Mouse (Mus musculus) intestine, postnatal 0 days (tissue): ENCODE results near the gene Mmp9. TPM values are rescaled to one million over a fixed set of nuclear protein-coding genes. Genes with fewer than 3 reads are reported as not detected.

Experiments used
- ATAC-seq: fragments of 200-750 bp; cut with Nextera tagmentation; 2 replicates; pipeline ENCODE4 v1.8.0; 2017; ENCODE audit warnings: mild to moderate bottlenecking, moderate TSS enrichment, moderate library complexity
- H3K27ac ChIP-seq: fragments of 300-500 bp; sonication (generic); 2 replicates; pipeline ENCODE4 v1.5.1; 2014; ENCODE audit warnings: mild to moderate bottlenecking, low read depth, low read length, moderate library complexity
- H3K27me3 ChIP-seq: fragments of 300-500 bp; sonication (generic); replicated peaks from 2 replicates; pipeline ENCODE4 v1.6.1; 2014; ENCODE audit warnings: low read length, mixed read lengths; ENCODE audit not compliant: control insufficient read depth, insufficient read depth
- H3K36me3 ChIP-seq: fragments of 300-500 bp; sonication (generic); 2 replicates; pipeline ENCODE4 v1.6.1; 2014; ENCODE audit warnings: mild to moderate bottlenecking, moderate library complexity; ENCODE audit not compliant: control insufficient read depth, insufficient read depth
- H3K4me1 ChIP-seq: fragments of 300-500 bp; sonication (generic); replicated peaks from 2 replicates; pipeline ENCODE4 v1.6.1; 2014; ENCODE audit warnings: antibody characterized with exemption, low read length, mixed read lengths; ENCODE audit not compliant: control insufficient read depth, insufficient read depth
- H3K4me2 ChIP-seq: fragments of 300-500 bp; sonication (generic); replicated peaks from 2 replicates; pipeline ENCODE4 v1.6.1; 2014; ENCODE audit warnings: low read depth, mild to moderate bottlenecking, moderate library complexity
- H3K4me3 ChIP-seq: fragments of 300-500 bp; sonication (generic); 2 replicates; pipeline ENCODE4 v1.5.1; 2014; ENCODE audit warnings: low read depth, low read length
- H3K9ac ChIP-seq: fragments of 300-500 bp; sonication (generic); 2 replicates; pipeline ENCODE4 v1.6.1; 2014; ENCODE audit warnings: mild to moderate bottlenecking, low read depth, low read length
- H3K9me3 ChIP-seq: fragments of 300-500 bp; sonication (generic); 2 replicates; pipeline ENCODE4 v1.6.1; 2016; ENCODE audit warnings: mixed run types; ENCODE audit not compliant: control insufficient read depth
- CTCF ChIP-seq: sonication (generic); IDR thresholded peaks from 2 replicates; pipeline ENCODE4 v1.5.1; 2016; ENCODE audit warnings: low read depth, mild to moderate bottlenecking, control low read depth, antibody characterized with exemption, moderate library complexity
- WGBS: fragments of 180-500 bp; shearing (Covaris S2); extraction: QIAGEN DNeasy Blood & Tissue Kit; methylation state at CpG from one replicate; pipeline ENCODE4 v1.1.7; 2014; 5-methylcytosine and 5-hydroxymethylcytosine counted together
- polyA plus RNA-seq: library from polyadenylated mRNA; unstranded; fragments of >200 nt; fragmentation: Nextera tagmentation; extraction: Ambion mirVana; gene quantifications from 2 replicates; pipeline ENCODE4 v1.2.1, GENCODE M21; 2015

The Mmp9 gene
- polyA plus RNA-seq, 1 experiment from 2014 or later: 9.6 TPM

- Histone ChIP-seq H3K9ac (no peak overlapping the region), H3K4me1 (no peaks in the 10 kb centered on the region; the same call in 1 of the 2 replicates), H3K4me3 (no peak overlapping the region), H3K4me2 (no peak overlapping the region), H3K9me3 (no peaks in the 10 kb centered on the region), H3K36me3 (no peaks in the 10 kb centered on the region), H3K27ac (no peak overlapping the region), H3K27me3 (peaks cover 21% of the 10 kb centered on the region)
- TF ChIP-seq CTCF: no peak
- 52% methylated on average over 4 of the region's 4 CpGs for WGBS
- ATAC-seq: no peak
These were observed 4.6 kb upstream of the Mmp9 start for GRCm38 (mm10) chr2:164935991-164936390.

GRCm38 (mm10) chr2:164938146-164939091, 2.2 kb upstream of the Mmp9 start:
- TF ChIP-seq CTCF: no peak
- Histone ChIP-seq H3K27ac (no peak overlapping the region), H3K9me3 (no peaks in the 10 kb centered on the region), H3K4me1 (no peaks in the 10 kb centered on the region; the same call in 1 of the 2 replicates), H3K4me3 (peak overlapping the region; percentile 37), H3K36me3 (no peaks in the 10 kb centered on the region), H3K27me3 (peaks cover 21% of the 10 kb centered on the region), H3K9ac (peak overlapping the region; percentile 40; the same call in 1 of the 2 replicates), H3K4me2 (peak overlapping the region; percentile 66)
- whole genome bisulfite sequencing: 4% methylated on average over 39 of the region's 39 CpGs
- peak; percentile 46; the same call in 1 of the 2 replicates for ATAC-seq

GRCm38 (mm10) chr2:164939106-164939505, 1.5 kb upstream of the Mmp9 start:
- Histone ChIP-seq H3K27me3 (peaks cover 21% of the 10 kb centered on the region), H3K27ac (no peak overlapping the region), H3K4me2 (peak overlapping the region; percentile 66), H3K4me1 (no peaks in the 10 kb centered on the region; the same call in 1 of the 2 replicates), H3K9ac (no peak overlapping the region), H3K9me3 (no peaks in the 10 kb centered on the region), H3K4me3 (peak overlapping the region; percentile 37), H3K36me3 (no peaks in the 10 kb centered on the region)
- ATAC-seq: no peak
- no peak for TF ChIP-seq CTCF
- 8% methylated on average over 11 of the region's 11 CpGs for WGBS

GRCm38 (mm10) chr2:164942692-164943290, 2.2 kb downstream of the Mmp9 start:
- no peak for TF ChIP-seq CTCF
- Histone ChIP-seq H3K4me2 (no peak overlapping the region), H3K9ac (no peak overlapping the region), H3K4me3 (no peak overlapping the region), H3K36me3 (no peaks in the 10 kb centered on the region), H3K27ac (no peak overlapping the region), H3K27me3 (peaks cover 23% of the 10 kb centered on the region), H3K9me3 (no peaks in the 10 kb centered on the region), H3K4me1 (no peaks in the 10 kb centered on the region; the same call in 1 of the 2 replicates)
- 26% methylated on average over 5 of the region's 5 CpGs for WGBS
- no peak for ATAC-seq

- Histone ChIP-seq H3K4me3 (no peak overlapping the region), H3K36me3 (no peaks in the 10 kb centered on the region), H3K27me3 (peaks cover 52% of the 10 kb centered on the region), H3K9ac (no peak overlapping the region), H3K9me3 (no peaks in the 10 kb centered on the region), H3K27ac (no peak overlapping the region), H3K4me2 (no peak overlapping the region), H3K4me1 (no peaks in the 10 kb centered on the region)
- ATAC-seq: no peak
- TF ChIP-seq CTCF: no peak
- WGBS: 41% methylated on average over 4 of the region's 4 CpGs
These were observed 6.9 kb downstream of the Mmp9 start for GRCm38 (mm10) chr2:164947506-164947905.

GRCm38 (mm10) chr2:164947930-164948329, 7.3 kb downstream of the Mmp9 start:
- no peak overlapping the region for H3K4me3 ChIP-seq
- no peak overlapping the region for H3K4me2 ChIP-seq

More at GRCm38 (mm10) chr2:164947930-164948329, 7.3 kb downstream of the Mmp9 start:
- WGBS: 6% methylated on average over 6 of the region's 7 CpGs
- Histone ChIP-seq H3K27ac (no peak overlapping the region), H3K4me1 (no peaks in the 10 kb centered on the region), H3K9ac (no peak overlapping the region), H3K36me3 (no peaks in the 10 kb centered on the region), H3K27me3 (peaks cover 56% of the 10 kb centered on the region), H3K9me3 (no peaks in the 10 kb centered on the region)
- no peak for TF ChIP-seq CTCF
- no peak for ATAC-seq
